Mouse (Mus musculus): Measurements from ENCODE around the gene Pigu.

Gene Pigu

DNA sequence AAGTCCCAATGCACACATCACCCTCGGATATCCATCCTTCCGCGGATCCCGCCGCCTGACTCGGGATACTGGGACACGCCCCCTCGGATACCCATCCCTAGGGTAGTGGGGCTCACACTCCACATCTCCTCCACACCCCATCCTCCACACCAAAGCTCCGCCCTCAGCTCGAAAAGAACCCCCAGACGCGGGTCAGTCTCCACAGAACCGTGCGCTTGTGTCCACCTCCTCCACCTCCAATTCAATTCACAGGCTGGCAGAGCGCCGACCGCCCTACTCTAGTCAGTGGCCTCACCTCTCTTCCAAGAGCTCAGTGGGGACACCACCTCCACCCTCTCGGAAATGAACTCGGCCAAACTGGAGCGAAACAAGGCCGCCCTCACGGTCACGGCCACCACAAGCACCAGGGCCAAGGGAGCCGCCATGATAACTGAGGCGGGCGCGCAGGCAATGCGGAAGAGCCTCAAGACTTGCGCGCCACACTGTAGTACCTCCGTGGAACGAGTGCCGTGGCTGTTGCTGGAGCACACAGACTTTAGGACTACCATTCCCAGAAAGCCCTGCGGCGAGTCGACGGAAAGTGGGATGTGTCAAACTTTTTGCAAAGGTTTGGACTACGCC, at the start of gene Pigu:
Gene Pigu, minus strand, starts transcription at position 460 of the 621 bp plus-strand sequence.
- peak; percentile 91 for DNase-seq (ENCODE audit: extremely low spot score)

DNA sequence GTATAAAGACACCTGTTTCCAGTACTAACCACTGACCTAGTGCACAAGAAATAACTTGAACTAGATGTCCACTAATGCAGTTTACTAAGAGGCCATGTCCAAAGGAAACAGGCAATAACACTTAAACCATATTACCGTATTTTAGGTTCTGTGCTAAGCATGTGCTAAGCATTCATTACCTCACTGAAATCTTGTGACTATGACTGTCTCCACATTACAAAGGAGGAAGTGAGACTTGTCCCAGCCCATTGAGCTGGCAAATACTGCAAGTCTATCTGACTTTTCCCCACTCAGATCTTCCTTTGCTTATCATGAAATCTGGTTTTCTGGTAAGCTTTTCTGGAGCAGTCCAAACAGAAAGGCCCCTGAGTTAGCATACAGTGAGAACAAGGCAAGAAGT, 47.4 kb upstream of the Pigu start:
- no peak for DNase-seq (ENCODE audit: extremely low spot score)

DNA sequence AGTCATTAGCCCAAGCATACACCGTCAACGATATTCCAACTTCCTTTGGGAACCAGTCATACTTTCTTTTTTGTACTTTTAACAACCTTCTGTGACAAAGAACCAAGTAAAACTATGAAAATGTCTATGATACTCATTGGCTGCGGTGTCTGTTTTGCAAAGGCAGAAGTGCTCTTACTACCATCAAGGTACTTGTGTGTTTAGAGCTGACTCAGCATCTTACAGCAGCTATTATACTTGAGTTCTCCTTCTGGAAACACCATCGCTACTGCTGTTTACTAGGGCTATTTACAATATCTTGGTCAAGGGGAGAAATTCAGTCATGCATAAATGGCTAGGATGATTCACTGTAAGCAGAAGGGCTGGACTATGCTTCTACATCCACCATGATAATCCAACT, 44.7 kb upstream of the Pigu start:
- DNase-seq (ENCODE audit: extremely low spot score): no peak

DNA sequence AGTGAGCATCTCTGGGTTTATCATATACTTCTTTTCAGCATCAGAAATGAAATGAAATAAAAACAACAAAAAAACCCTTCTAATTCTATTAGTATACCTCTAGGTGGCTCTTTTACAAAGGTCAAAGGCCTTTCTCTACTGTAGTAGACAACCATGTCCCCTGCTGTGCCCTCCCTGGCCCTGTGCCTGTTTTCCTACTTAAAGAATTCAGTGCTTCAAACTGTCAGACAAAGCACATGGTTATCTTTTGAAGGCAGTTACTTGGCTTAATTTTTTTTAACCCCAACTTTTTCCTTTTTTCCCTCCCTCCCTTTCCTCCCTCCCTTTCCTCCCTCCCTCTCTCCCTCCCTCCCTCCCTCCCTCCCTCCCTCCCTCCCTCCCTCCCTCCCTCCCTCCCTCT, 43.0 kb upstream of the Pigu start:
- DNase-seq (ENCODE audit: extremely low spot score): no peak

DNA sequence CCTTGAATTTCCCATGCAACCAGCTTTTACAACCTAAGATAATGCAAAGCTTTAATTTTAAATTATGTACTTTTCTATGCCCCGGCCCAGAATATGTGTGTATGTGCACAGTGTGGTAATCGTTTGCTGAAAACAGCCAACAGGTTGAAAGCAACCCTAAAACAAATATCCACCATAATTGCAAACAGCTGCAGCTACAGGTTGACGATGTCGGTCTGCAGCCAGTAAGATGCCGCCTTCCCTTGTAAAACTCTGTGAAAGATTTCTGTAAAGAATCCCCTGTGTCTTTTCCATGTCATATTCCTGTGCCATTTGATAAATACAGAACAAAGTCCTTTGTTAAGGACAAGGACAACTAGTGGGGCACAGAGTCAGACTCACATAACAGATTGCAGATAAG, 37.4 kb upstream of the Pigu start:
- DNase-seq (ENCODE audit: extremely low spot score): no peak

DNA sequence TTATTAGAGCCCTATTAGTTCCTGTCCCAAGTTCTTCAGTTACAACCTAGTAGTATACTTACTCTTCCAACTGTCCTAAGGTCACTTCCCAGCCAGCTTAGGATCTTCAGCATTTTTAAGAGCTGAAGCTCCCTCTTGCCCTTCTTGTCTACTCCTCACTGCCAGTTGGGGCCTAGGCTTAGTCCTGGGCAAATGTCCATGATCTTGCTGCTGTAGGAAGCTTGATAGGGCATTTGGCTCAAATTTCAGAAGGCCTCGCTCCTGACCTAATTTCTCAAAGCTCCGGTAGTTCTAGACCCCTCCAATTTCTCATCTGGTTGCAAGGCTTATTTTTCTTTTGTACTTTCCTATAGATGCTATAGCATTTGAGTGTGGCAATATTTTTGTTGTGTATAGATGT, 31.3 kb upstream of the Pigu start:
- no peak for DNase-seq (ENCODE audit: extremely low spot score)

DNA sequence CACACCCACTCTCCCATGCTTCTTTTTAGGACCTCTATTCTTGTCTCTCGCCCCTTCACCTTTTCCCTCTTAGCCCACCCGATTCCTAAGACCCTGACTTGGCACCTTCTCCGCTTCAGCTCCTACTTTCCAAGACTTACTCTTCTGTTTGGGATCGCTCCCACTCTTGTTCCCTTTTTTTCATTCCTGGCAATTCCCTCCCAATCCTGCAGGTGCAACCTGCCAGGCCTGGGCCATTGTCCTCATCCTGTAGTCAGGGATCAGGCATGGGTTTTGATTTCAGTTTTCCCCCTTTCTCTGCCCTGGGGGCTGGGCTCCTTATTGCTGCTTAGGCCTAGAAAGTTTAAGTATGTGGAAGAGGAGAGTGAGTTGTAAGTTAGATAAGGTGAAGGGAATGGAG, 29.8 kb upstream of the Pigu start:
- DNase-seq (ENCODE audit: extremely low spot score): peak; percentile 9

DNA sequence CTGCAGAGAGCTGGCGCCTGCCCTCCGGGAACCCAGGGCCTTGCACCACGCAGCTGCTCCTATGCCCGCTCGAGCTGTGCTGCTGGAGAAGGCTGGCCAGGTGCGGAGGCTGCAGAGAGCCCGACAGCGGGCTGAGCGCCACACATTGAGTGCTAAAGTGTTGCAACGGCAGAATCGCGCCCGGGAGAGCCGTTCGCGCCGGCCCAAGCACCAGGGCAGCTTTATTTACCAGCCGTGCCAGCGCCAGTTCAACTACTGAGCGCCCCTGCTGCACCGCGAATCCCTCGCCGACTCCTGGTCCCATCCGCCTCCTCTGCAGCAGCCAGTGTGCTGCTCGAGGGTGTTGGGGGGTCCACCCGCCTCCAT, 29.3 kb upstream of the Pigu start:
- DNase-seq (ENCODE audit: extremely low spot score): peak; percentile 8

DNA sequence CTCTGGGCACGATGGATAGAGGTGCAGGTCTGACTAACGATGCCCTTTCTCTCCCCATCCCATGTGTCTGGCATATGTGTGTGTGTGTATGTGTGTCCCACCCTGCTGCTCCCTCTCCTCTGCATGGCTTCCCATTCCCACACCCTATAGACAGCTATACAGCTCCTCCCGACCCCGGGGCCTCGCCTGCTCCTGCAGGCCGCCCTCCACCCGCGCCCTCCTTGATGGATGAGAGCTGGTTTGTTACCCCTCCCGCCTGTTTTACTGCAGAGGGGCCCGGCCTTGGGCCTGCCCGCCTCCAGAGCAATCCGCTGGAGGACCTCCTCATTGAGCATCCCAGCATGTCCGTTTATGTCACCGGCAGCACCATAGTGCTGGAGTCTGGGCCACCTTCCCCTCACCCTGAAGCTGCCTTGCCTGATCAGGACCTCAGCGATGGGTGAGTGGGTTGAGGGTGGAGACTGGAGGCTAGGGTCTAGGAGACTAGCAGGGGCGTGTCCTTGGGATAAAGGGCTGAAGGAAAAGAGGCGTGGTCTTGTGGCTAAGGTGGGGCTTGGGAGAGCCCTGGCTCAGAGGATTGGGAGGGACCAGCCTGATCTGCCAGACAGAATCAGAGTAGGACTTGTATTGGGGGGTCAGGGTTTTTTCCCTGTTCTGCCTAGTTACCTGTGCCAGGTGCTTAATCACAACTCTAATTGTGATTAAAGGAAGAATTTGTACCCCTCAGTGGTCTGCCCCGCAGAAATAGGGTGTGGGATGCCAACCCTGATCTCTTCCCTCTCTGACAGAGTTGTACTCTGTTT, 28.7 kb upstream of the Pigu start:
- DNase-seq (ENCODE audit: extremely low spot score): peak; percentile 11

DNA sequence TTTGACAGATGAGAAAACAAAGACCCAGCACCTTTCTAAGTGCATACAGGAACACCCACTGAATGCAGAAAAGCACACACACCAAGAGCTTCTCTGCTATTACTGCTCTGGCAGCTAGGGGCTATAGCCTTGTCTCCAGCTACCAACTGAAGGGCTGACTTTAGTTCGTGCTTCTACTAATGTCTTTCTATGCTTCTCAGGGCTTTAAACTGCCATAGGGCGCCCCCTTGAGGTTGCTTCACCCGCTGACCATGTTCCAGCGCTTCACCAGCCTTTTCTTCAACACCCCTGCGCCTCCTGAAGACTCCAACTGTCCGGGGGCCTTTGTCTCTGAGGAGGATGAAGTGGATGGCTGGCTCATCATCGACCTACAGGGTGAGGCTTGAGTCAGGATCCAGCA, 27.9 kb upstream of the Pigu start:
- DNase-seq (ENCODE audit: extremely low spot score): peak; percentile 70

DNA sequence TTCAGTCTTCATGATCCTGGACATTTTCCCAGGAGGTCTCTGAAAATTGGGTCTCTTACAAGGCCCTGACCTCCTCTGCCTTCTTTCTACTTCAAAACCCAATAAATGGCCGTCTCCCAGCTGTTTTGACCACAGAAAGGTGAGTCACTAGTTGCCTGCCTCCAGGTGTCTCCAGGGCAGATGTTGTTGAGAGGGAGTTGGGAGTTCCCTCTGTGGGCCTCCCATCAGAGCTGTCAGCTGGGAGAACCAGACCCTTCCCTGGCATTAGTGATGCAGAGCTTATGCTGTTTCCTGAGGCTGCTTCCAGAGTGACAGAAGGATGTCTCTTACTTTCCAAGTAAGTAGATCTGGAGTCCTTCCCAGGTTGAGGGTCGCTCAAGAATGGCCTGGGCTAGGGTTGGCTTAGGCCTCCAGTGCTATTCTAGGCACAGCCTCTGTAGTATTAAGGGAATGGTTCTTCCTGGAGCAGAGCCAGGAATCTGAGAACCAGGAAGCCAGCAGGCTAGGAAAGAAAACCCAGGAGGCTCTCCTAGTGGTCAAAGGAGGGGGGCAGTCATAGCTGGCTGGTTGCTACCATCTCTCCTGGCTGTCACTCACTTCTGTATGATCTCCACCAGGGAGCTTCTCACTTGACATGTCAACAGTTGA, 25.7 kb upstream of the Pigu start:
- DNase-seq (ENCODE audit: extremely low spot score): no peak

DNA sequence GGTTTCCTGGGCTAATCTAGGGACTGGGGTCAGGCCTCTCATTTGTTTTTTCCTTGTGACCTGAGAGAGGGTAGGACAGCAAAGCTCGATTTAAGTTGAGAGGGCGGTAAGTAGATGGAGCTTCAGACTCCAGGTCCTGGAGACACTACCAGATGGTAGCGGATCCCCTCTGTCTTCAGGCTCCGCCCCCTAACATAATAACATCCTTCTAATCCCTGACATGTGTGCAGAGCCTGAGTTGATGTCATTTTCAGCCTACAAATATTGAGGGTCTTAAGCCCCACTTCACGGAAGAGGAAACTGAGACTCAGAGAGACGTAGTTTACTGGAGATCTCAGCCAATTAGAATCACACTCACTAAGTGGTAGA, 25.1 kb upstream of the Pigu start:
- no peak for DNase-seq (ENCODE audit: extremely low spot score)

DNA sequence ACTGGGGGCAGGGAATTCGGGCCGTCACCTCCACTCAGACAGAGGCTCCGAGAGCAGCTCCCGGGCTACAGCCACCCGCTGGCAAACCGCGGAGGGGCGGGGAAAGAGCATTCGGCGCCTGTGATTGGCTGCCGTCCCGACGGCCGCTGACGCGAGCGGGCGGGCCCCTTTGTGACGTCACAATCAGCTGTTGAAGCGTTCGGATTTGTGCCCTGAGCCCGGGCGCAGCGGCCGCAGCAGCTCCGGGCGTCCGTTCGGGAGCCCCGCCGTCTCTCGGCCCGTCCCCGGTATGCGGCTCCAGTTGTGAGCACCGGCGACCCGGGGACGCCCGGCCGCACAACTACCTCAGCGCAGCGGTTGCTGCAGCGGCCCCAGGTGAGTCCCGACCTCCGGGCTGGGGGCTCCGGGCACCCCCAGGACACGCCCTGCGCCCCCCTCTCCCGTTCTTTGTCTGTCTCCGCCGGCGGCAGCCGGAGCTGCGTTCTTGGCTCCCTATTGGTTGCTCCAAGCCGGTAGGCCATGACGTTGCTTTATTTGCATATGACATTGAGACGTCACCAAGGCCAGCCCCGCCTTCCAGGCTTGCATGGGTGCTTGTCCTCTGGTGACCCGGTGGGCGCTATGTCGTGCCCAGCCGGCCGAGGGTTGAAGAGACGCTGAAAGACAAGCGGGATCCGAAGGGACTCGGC, 24.6 kb upstream of the Pigu start:
- peak; percentile 95 for DNase-seq (ENCODE audit: extremely low spot score)

DNA sequence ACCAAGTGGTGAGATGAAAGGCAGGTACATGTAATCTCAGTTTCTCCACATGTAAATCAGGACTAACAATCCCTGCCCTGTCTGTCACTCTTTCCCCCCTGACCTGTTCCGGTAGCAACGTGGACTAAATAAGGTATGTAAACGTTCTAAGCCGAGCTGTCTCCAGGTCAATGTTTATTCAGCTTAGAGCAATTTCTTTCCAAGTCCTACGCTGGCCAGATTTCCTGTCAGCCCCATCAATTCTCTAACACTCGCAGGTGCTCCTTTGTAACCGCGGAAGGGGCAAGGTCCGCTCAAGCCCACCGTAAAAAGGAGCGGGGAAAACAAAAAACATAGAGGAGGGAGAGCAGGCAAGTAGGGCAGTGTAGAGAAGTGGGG, 23.8 kb upstream of the Pigu start:
- DNase-seq (ENCODE audit: extremely low spot score): no peak

DNA sequence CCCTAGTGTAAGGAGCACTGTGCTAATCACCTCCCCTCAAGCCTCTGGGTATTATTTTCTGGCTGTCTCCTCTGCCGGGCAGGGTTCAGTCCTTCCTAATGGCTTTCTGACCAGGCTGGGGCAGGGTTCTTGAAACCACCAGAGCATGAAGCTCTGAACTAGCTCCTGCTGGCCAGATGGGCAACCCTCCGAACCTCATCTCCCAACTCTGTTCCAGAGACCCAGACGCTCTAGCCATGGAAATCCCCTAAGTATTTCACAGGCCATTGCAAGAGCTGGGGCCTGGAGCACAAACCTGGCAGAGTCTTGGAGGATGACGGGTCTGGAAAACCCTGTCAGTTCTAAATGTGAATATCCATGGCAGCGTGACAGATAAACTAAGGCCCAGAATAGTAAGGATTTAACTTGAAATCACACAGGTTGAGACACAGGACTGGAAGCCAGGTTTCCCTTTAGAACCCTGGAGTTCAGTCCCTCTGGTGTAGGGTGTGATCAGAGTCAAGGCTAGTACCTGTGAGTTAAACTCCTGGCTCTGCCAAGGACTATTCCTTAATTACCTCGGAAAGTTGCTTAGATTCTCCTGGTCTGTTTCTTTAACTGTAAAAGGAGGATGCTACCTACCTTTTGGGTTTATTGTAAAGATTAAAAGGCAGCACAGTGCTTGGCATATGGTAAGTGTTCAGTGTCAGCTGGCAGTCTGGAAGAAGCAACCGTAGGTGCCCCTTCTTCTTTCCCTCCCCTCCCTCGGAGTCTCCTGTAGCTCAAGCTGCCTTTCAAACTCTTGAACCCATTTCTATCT, 23.2 kb upstream of the Pigu start, which contains the start of gene Trp53inp2:
Gene Trp53inp2, plus strand, starts transcription at position 799 of the 799 bp plus-strand sequence.
- no peak for DNase-seq (ENCODE audit: extremely low spot score)

DNA sequence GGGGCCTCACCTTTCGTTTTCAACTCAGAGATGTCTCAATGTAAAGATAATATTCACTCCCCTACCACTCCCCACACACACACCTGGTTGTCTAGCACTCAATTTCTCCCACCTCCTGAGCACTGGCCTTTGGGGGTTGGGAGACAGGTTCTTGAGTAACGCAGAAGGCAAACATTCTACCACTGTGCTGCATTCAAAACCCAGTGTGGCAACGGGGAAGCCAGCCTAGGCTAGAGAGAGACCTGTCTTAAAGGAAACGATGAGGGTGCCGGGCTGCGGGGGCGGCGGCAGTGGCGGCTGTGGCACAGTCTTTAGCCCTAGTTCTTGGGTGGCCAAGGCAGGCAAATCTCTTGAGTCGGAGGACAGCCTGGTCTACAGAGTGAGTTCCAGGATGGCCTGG, 19.0 kb upstream of the Pigu start:
- no peak for DNase-seq (ENCODE audit: extremely low spot score)

DNA sequence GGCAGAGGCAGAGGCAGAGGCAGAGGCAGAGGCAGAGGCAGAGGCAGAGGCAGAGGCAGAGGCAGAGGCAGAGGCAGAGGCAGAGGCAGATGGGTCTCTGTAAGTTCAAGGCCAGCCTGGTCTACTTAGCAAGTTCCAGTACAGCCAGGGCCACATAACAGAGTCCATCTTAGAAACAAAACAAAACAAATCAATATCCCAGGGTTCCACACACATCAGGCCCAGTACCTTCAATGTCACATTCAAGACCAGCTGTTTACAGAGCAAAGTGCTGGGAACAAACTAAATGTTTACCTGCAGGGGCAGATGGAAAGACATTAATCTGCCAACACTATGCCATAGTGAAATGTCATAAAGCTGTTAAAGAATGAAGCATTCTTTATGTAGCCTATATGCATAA, 17.3 kb upstream of the Pigu start:
- DNase-seq (ENCODE audit: extremely low spot score): no peak

DNA sequence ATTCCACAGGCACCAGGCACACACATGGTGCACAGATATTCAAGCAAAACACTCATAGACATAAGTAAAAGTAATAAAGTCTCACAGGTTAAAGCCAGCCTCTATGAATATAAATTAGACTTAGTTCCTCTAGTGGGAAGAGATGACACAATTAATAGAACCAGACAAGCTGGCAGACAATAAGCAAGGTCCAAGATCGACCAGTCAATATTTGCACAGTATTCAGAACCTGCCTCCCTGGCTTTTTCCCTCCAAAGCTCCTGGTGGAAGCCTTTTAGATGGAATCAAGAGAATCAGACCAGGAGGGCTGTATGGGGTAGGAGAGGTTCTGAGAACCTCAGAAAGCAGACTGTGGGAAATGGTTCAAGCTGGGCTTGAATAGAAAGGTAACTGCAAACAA, 16.7 kb upstream of the Pigu start:
- no peak for DNase-seq (ENCODE audit: extremely low spot score)

DNA sequence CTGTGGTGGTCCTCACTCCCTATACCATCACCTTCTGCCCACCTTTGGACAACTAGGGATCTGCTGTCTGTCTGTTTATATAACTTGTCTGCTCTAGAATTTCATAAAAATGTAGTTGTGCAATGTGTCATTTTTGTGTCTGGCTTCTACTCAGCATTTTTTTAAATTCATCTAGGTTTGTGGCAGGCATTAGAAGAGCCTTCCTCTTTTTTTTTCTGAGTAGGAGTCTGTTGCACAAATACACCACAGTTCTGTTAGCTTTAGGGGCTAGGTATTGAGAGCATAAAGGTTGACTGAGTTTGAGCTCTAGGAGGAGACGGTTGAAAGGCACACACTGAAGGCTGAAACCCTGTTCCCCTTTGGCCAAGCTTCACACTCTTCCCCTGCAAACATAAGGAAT, 16.1 kb upstream of the Pigu start:
- no peak for DNase-seq (ENCODE audit: extremely low spot score)

DNA sequence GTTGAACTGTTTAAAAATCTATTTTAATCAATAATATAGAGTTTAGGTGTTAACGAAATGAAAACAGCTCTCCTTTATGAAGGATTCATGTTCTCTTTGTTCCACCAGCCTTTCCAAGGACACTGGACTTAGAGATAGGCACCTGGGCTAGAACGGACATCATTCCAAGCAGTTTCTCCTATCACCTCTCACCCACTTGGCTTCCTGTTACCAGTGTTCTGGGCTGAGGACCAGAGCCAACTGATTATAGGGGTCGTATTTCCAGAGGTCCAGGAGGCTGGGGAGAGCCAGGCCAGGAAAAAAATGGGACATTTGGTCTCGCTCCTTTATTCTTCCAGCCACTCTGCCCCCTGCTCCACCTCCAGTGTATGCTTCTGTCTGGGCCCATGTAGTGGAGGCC, 15.2 kb upstream of the Pigu start:
- no peak for DNase-seq (ENCODE audit: extremely low spot score)

DNA sequence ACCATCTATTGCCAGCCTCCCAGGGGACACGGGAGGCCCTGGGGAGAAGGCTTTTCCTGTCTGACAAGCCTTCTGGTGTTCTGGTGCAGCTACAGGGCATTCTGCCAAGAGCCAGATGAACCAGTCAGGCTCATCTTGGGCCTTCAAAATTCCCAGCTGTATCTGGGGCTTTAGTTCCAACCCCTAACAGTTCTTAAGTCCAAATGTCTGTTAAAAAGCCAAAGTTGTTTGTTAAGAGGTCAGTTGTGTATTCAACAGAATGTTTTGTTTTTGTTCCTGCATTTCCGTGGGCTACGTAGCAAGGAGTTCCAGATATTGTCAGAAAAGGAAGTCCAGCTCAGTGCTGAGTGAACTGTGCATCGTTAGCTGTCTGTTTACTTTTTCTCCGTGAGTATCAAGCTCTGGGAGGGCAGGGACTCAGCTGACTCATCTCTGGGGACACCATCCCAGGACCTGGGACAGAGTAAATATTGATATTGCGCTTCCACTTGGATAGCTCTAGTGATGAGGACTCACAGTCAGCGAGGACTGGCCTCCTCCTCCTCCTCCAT, 12.2 kb upstream of the Pigu start:
- no peak for DNase-seq (ENCODE audit: extremely low spot score)

Measured in embryo, embryonic 9.5 days (tissue).